Mouse (Mus musculus) myocyte (in vitro differentiated cells): ENCODE measurements around the gene Stac3.

Source experiments
- CEBPB ChIP-seq: IDR thresholded peaks from 2 replicates; pipeline ENCODE4 v1.6.1; 2011; ENCODE audit warnings: mild to moderate bottlenecking, moderate library complexity; ENCODE audit not compliant: poor library complexity, insufficient read depth, severe bottlenecking
- E2F4 ChIP-seq: IDR thresholded peaks from one replicate; pipeline ENCODE4 v1.6.1; 2011; ENCODE audit warnings: mild to moderate bottlenecking, control low read depth, moderate library complexity; ENCODE audit not compliant: insufficient read depth
- MAX ChIP-seq: IDR thresholded peaks from one replicate; pipeline ENCODE4 v1.6.1; 2011; ENCODE audit warnings: low read depth, mild to moderate bottlenecking, control low read depth
- MYOD1 ChIP-seq, 3 experiments: IDR thresholded peaks; one replicate each; pipeline ENCODE4 v1.6.1; 2011; ENCODE audit warnings: control low read depth in 2 of 3, low read depth in 2 of 3, mild to moderate bottlenecking in 2 of 3, moderate library complexity in 1 of 3; ENCODE audit not compliant: insufficient read length in 2 of 3, control insufficient read depth in 1 of 3
- MYOG ChIP-seq, 3 experiments: IDR thresholded peaks; one replicate each; pipeline ENCODE4 v1.6.1; 2011; ENCODE audit warnings: control low read depth in 2 of 3, low read depth in 2 of 3, mild to moderate bottlenecking in 2 of 3; ENCODE audit not compliant: insufficient read length in 2 of 3, control insufficient read depth in 1 of 3, insufficient read depth in 1 of 3
- POLR2A ChIP-seq: IDR thresholded peaks from one replicate; pipeline ENCODE4 v1.6.1; 2011; ENCODE audit warnings: low read depth, mild to moderate bottlenecking, control low read depth, moderate library complexity; ENCODE audit not compliant: insufficient read length
- POLR2AphosphoS2 ChIP-seq: IDR thresholded peaks from one replicate; pipeline ENCODE4 v1.6.1; 2011; ENCODE audit warnings: low read depth, control low read depth; ENCODE audit not compliant: insufficient read length
- REST ChIP-seq: IDR thresholded peaks from one replicate; pipeline ENCODE4 v1.6.1; 2011; ENCODE audit warnings: mild to moderate bottlenecking, control low read depth, moderate library complexity; ENCODE audit not compliant: insufficient read depth, insufficient read length
- SRF ChIP-seq: IDR thresholded peaks from one replicate; pipeline ENCODE4 v1.6.1; 2011; ENCODE audit warnings: low read depth; ENCODE audit not compliant: control insufficient read depth, insufficient read length
- TCF12 ChIP-seq: IDR thresholded peaks from one replicate; pipeline ENCODE4 v1.6.1; 2011; ENCODE audit warnings: mild to moderate bottlenecking, control low read depth; ENCODE audit not compliant: poor library complexity, insufficient read depth, severe bottlenecking
- TCF3 ChIP-seq: IDR thresholded peaks from one replicate; pipeline ENCODE4 v1.6.1; 2011; ENCODE audit warnings: low read depth, control low read depth; ENCODE audit not compliant: insufficient read length
- USF1 ChIP-seq: IDR thresholded peaks from one replicate; pipeline ENCODE4 v1.6.1; 2011; ENCODE audit warnings: low read depth, mild to moderate bottlenecking, control low read depth, moderate library complexity

GRCm38 (mm10) chr10:127524646-127525255 is 23.3 kb downstream of the Stac3 start:
- TF ChIP-seq POLR2A (no peak), MAX (no peak), USF1 (no peak), TCF3 (no peak), E2F4 (no peak), REST (no peak), TCF12 (no peak), MYOD1 (IDR thresholded peaks at IDR 0.05; ENCODE audit: control insufficient read depth in 1 of 3, insufficient read length in 2 of 3, low read depth in 2 of 3) (no peak), CEBPB (no peak), MYOG (IDR thresholded peaks at IDR 0.05; ENCODE audit: control insufficient read depth in 1 of 3, insufficient read depth in 1 of 3, insufficient read length in 2 of 3, low read depth in 2 of 3) (no peak), POLR2AphosphoS2 (no peak), SRF (no peak)
